Mouse (Mus musculus) layer of hippocampus, postnatal 10 days (tissue): Measurements from ENCODE around the gene Gm7358. TPM values are rescaled to one million over a fixed set of nuclear protein-coding genes. Genes with fewer than 3 reads are reported as not detected.
"Not testable (repeated sequence)": the region's sequence is repeated elsewhere in the genome, so short reads cannot be mapped to it uniquely, and the experiment has no call there.

Source experiments
- DNase-seq, 2 experiments: peaks; one replicate each; pipeline ENCODE4 v3.0.0; 2021; ENCODE audit warnings: low spot score in 2 of 2
- long read RNA-seq: library from polyadenylated mRNA; stranded (forward); transcript quantifications from one replicate; pipeline ENCODE4 v2.0.0, GENCODE M21; 2023
- total RNA-seq, 2 experiments: library from RNA; stranded (reverse); gene quantifications; 2 replicates each; pipeline ENCODE4 v1.2.3; 2021

Gm7358 gene
- not detected for total RNA-seq
- long read RNA-seq = 0 reads

GRCm38 (mm10) chr17:14059431-14059830, at the start of gene Gm7358:
Gm7358 (minus strand) TSS chr17:14059531.
- DNase-seq = not testable (repeated sequence)

GRCm38 (mm10) chr17:14103018-14103417, 43.7 kb upstream of the Gm7358 start:
- peak in 1 of 2 experiments; percentile 12 for DNase-seq

GRCm38 (mm10) chr17:14101446-14101980, 42.2 kb upstream of the Gm7358 start:
- peak in 1 of 2 experiments; percentile 11 for DNase-seq

GRCm38 (mm10) chr17:14099886-14100285, 40.6 kb upstream of the Gm7358 start:
- DNase-seq = not testable (repeated sequence)

GRCm38 (mm10) chr17:14094165-14094564, 34.8 kb upstream of the Gm7358 start:
- not testable (repeated sequence) for DNase-seq

- not testable (repeated sequence) for DNase-seq
Observed at GRCm38 (mm10) chr17:14086629-14087028, 27.3 kb upstream of the Gm7358 start.

GRCm38 (mm10) chr17:14041880-14042279, 17.5 kb downstream of the Gm7358 start:
- DNase-seq = not testable (repeated sequence)

- DNase-seq = not testable (repeated sequence)
Observed at GRCm38 (mm10) chr17:14037012-14037411, 22.3 kb downstream of the Gm7358 start.

- DNase-seq = not testable (repeated sequence)
Observed at GRCm38 (mm10) chr17:14036113-14036512, 23.2 kb downstream of the Gm7358 start.

Other genes starting within 250 kb of the Gm7358 start
- not detected for gene Gm7168, start 111.2 kb downstream of the Gm7358 start, total RNA-seq
- gene Gm7356, start 55.8 kb downstream of the Gm7358 start, total RNA-seq = not detected
- 10 to 100 TPM; 18.5 to 18.9 TPM for gene Dact2, start 144.8 kb upstream of the Gm7358 start, total RNA-seq
- 10 to 100 TPM in 1 of 2 experiments, 1 to 10 TPM in 1; 9.4 to 10.1 TPM for gene Smoc2, start 220.0 kb upstream of the Gm7358 start, total RNA-seq